Mouse (Mus musculus) cerebellum, postnatal 10 days (tissue): Measurements from ENCODE around the gene Iqcn.

Experiments
- DNase-seq, 2 experiments: peaks; one replicate each; pipeline ENCODE4 v3.0.0; 2021; ENCODE audit warnings: mixed read lengths in 2 of 2

Gene Iqcn

DNA sequence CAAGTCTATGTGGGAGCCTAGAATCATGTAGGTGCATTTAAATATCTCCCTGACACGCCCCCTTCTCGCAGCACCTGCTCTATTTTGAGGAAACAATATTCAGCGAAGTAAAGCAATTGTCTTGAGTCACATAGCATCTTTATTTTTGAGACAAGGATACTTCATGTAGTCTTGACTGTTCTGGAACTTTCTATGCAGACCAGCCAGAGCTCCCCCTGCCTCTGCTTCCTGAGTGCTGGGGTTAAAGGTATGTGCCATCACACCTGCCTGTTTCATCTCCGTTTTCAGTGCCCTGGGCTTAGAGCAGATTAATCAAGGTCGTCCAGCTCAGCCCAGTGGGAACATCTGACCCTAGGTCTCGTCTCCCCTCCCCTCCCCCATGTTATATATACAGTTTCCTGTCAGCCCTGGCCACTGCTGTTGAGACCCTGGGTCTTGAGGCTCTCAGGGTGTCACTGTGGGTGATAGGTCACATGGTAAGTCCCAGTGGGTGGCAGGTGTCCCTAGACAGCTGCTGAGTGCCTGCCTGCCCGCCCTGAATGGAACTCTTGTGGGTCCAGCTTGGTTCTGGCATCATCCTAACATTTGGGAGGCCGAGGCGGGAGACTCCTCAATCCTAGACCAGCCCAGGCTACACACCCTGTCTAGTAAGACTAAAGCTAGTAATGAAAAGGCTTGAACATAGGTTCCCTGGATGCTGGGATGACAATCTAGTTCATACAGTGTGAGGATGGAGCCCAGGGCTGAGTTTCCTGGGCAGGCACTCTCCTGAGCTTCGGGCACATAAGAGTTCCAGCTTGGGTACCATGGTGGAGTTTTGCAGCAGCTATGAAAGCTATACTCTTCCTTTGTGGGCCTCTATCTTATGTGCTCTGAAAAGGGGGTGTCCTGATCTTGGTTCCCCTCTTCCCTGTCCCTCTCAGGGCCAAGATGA is 1.9 kb upstream of the Iqcn start:
- peak in 1 of 2 experiments; percentile 33 for DNase-seq

DNA sequence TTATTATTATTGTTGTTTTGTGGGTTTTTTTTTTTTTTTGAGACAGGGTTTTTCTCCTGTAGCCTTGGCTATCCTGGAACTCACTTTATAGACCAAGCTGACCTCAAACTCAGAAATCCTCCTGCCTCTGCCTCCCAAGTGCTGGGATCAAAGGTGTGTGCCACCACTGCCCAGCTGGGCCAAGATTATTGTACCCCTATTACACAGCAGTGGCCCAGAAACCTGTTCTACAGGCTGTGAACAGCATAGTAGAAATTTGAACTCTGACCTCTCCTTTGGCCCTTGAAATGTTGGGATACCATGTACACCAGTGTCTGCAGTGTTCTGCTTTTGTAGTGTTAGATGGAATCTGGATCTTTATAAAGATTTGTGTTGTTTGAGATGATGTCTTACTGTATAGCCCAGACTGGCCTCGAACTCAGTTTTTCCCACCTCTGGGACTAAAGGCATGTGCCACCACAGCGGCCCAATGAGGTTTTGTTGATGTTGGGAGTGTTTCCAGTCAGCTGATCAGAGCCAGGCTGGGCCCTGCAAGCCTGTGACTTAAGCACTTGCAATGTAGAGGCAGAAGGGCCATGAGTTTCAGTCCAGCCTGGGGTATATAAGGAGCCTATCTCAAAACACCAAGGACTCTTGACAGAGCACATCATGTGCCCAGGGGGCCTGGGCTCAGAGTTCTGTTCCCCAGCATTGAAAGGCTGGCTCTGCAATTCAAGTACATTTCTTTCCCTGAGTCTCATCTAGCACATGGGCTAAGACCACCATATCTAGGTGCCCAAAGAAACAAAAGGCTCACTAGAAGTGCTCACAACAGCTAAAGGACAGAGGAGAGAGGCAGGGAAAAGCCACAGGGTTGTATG is 1.0 kb upstream of the Iqcn start:
- DNase-seq, result no peak

DNA sequence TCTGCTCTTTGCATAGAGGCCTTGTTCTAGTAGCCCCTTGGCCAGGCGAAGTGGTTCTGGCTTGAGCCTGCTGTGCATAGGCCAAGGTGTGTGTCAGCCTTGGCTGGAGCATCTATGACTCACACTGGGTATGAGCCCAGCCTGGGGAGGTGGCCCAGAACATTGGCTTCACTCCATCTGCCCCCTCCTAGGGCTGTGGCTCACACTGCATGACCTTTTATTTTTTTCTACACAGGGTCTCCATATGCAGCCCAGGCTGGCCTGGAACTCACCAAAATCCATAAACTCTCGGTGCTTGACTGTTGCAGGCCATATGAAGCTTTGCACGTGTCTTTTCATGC is 445 bp upstream of the Iqcn start:
- peak; percentile 90 to 92 for DNase-seq

DNA sequence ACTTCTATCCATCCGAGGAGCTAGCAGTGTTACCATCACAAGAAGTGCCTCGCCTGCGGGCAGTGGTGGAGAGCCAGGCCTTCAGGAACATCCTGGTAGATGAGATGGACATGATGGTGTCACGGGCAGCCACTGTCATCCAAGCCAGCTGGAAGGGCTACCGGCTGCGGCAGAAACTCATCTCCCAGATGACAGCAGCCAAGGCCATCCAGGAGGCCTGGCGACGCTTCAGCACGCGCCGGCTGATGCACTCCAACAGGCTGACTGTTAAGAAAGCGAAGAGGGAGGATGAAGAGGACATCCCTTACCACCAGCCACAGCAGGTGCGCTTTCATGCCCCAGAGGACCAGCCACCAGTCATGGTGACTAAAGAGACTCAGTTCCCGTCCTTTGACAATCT is 5.0 kb downstream of the Iqcn start:
- peak in 1 of 2 experiments; percentile 53 for DNase-seq

DNA sequence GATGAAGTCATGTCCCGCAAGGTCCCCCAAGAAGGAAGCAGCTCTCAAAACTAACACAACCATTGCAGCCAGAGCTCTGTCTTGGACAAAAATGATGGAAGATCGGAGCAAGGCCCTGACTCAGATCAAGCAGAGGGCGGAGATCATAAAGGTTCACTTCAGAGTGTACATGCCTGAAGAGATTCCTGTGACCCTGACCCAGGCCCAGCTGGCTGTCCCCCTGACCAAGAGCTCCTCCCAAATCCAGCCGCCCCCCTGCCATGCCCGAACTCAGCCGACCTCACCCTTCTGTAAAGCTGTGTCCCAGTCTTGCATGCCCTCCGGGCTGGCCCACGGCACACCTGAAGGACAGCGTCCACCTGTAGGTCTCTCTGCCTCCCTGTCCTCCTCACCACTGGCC is 6.5 kb downstream of the Iqcn start:
- no peak for DNase-seq

DNA sequence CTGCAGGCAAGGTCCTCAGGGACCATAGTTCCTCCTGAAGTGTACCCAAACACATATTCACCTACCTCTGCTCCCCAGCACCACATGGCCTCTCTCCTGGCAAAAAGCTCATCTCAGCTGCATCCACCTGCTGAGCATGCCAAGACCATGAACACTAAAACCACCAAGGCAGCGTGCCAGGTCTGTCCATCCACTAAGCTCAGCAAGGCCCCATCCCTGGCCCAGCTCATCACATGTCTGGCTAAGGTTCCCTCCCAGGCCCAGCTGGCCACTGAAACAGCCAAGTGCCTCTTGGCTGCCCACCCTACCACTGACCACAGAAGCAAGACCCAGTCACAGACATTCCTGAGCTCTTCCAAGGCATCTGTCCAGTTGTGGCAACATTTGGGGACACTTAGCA is 7.0 kb downstream of the Iqcn start:
- peak; percentile 76 to 85 for DNase-seq

DNA sequence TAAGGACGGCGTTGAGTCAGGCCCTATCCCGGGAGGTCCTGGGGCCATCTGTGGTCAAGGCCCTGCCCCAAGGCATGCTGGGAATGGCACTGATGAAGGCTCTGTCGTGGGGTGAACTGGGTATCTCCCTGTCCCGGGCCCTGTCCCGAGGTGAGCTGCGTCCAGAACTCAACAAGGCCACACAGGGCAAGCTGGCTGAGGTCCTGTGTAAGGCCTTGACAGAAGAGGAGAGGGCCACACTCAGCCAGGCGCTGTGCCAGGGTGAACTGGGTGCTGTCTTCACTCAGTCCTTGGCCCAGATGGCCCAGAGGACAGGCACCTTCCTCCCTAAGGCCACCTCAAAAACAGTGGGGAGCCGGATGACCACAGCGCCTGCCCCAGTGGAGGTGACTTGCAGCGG is 7.8 kb downstream of the Iqcn start:
- DNase-seq, result peak in 1 of 2 experiments; percentile 27

DNA sequence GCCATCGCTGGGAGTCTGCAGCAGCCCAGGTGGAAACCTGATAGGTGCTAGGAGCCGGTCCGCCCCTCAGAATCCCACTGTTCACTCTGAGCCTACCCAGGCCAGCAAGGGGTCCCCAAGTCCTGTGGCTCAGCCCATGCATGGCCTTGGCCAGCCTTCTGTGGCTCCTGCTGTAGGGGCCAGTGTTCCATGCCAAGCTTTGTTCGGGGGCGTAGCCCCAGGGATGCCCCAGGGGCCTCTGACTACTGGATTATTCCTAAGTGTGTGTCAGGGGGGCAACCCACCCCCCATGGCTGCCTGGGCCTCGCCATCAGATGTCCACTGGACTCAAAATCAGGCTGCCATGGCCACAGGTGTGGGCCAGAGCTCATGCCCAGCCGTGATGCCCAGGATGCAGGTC is 10.7 kb downstream of the Iqcn start:
- DNase-seq, result no peak

DNA sequence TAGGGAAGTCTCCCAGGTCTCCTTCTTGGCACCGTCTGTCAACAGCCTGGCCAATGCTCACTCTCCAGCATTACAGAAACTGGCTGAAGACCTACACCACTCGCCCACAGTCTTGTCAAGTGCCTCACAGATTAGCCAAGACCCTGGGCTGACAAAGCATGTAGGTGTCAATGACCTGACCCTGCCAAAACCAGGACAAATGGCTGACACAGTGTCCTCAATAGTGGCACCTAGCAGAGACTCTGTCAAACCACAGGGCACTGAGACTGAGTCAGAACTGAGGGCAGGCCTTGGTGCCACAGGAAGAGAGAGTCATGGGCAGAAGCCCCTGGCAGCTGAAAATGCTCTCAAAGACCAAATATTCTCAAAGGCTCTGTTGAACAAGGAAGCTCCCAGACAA is 11.8 kb downstream of the Iqcn start:
- no peak for DNase-seq

DNA sequence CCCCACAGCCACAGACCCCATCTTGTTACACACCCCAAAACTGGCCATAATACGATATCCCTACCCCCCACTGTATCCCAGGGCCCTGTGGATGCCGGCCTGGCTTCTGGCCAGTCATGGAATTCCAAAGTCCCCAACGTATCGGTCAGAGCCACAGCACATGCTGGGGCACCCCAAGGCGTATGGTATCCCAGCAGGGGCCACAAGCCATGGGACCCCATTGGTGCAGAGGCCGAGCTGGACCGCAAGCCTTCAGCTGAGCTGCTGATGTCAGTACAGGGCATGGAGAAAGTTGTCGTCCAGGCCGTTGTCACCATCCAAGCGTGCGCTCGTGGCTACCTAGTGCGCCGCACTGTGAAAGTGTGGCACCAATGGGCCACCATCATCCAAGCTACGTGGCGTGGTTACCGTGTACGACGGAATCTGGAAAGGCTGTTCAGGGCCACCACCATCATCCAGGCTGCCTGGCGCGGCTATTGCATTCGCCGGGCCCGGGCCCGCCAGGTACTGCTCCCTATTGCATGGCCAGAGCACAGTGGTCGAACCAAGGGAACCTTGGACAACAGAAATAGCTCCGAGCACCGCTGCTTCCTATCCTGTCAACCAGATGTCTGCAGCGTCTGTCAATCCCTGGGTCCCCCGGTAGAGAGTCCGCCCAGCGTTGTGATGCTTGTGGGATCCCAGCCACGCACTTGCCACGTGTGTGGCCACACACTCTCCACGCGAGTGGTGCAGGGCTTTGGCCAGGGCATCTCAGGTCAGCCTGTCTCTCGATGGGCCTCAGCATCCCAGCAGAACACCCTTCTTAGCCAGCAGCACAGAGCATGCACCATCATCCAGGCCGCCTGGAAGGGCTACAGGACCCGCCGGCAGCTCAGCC is 13.5 kb downstream of the Iqcn start:
- peak; percentile 10 to 18 for DNase-seq

DNA sequence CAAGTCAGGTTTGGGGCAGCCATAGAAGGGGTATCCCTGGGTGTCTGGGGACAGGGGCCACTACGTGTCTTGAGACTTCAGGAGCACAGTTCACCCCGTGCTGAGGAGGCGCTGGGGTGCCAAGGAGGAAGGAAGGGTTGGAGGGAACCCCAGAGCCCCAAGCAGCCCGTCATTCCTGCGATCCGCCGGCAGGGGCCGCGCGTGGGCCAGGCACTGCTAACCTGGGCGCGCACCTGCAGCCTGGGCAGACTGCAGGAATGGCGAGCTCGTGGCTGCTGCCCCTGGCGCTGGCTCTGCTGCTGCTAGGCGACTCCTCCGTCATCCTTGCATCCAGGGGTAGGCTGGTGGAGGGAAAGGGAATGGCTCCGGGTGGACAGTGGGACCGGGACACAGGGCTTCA is 15.0 kb downstream of the Iqcn start, which contains the start of gene Gm3336:
Gene Gm3336 (plus strand): TSS at position 247 of the 400 bp plus-strand sequence.
- DNase-seq, result peak; percentile 81 to 85

DNA sequence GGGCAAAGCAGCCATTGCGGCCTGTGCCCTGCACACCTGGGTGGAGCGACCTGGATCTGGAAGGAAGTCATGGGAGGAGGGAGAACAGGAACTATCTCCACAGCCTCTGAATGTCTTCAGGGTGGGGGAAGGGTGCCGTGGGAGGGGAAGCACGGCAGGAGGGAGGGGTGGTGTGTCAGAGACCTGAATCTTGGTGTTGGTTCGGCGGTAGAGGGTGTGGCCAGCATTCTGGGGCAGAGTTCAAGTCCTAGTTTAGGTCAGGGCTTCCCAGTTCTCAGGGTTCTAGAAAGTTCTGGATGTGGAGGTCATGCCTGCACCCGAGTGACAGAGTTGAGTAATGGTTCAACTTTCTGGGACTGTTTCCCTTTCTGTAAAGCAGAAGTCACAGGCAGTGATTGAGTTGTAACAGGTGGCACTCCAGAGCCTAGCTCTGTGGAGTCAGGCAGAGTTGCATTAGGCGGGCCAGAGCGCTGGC is 16.6 kb downstream of the Iqcn start:
- peak; percentile 19 to 23 for DNase-seq

DNA sequence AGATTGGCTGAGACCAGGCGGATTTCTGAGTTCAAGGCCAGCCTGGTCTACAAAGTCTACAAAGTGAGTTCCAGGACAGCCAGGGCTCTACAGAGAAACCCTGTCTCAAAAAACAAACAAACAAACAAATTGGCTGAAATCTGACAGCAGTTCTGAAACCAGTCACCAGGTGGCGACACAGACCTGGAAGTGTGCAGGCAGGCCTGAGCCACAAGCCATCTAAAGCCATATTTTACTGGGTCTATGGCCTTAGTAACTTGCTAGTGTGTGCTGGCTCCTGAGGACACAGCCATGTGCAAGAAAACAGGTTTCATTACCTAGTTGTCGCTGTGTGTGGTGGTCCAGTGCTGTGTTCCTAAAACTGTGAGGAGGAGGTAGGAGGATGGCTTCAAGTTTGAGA is 17.5 kb downstream of the Iqcn start:
- DNase-seq, result peak; percentile 88 to 94

DNA sequence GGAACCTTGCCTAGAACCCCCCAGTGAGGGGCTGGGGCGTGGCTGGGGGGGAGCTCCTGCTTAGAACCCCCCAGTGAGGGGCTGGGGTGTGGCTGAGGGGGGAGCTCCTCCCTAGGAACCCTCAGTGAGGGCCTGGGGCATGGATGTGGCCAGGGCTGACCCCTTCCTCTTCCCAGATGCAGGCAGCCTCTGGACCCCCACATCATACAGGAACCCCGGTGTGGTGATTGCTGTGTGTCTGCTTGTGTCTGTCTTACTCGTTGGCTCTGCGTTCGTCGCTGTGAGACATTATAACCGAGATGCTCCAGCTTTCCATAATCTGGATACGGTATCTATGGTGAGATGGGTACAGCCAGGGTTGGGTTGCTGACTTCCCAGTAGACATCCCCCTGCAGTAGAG is 18.3 kb downstream of the Iqcn start:
- DNase-seq, result peak in 1 of 2 experiments; percentile 16

DNA sequence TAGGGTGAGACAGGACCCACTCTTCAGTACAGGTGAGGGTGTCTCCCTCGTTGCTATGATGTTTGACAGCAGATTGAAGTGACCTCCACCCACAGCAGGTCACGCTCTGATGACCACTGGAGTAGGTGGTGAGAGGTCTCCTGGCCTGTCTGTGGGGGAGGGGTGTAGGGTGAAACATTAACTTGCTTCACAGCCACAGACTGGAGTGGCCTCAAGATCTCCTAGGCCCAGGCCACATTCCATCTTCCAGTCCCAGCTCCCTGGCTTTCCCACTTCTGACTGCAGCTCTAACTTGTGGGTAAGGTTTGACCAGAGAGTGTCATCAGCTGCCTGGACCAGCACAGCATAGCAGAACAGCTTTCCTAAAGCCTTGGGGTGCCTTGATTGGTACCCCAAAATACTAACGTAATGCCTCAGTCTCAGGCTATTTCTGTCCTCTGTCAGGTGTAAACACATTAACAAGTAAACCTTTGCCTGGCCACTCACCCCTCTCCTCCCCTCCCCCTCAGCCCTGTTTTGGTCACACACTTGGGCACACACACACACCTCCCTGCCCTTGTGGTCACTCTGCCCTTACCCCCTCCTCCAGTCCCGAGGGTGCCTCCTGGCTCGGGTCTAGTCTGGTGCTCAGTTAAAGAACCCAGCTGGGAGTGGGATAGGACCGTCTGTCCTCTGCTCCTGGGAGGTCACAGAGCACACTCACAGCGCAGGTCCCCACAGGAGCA is 20.4 kb downstream of the Iqcn start, which contains the start of gene Pde4c:
Gene Pde4c (plus strand): TSS at position 235 of the 725 bp plus-strand sequence.
- DNase-seq, result peak; percentile 3 to 5

DNA sequence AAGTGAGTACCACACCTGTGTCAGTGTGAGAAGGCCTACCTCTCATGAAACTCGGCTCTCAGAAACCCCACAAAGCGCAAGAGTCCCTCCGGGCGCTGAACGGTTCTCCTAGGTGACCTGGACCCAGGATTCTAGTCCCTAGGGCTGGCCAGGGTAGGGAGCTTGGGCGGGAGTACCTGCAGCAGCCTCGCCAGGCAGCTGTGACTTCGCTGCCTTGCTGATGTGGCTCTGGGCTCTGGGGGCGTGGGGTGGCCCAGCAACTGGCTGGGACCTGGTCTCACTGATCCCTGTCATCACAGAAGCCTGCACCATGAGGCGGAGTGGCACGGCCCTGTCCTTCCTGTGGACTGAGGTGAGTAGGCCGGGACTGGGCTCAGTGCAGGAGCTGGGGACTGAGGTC is 21.0 kb downstream of the Iqcn start:
- no peak for DNase-seq

DNA sequence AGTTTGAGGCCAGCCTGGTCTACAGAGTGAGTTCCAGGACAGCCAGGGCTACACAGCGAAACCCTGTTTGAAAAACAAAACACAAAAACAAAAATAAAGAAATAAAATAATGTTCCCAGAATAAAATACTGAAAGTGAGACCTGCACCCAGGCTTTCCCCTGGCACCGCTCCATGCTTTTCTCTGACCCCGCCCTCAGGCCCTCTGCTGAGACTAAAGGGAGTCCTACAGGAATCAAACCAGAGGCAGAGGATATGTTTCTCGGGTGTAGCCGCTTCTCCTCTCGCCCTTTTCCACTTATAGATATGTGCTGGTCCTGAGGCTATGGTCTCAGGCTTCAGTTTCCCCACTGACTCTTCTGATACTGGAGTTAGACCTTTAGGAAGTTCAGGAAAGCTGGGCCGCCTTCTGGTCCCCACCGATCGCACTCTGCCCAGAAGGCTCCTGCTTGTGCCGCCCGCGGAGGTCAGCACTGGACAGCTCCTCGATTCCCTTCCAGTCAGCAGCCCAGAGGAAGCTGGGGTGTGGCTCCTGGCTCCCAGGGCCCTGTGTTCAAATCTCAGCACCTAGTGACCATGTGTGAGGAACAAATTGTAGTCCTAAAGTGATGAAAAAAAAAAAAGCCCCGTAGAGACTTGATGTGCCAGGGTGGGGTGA is 22.7 kb downstream of the Iqcn start:
- DNase-seq, result peak in 1 of 2 experiments; percentile 29

DNA sequence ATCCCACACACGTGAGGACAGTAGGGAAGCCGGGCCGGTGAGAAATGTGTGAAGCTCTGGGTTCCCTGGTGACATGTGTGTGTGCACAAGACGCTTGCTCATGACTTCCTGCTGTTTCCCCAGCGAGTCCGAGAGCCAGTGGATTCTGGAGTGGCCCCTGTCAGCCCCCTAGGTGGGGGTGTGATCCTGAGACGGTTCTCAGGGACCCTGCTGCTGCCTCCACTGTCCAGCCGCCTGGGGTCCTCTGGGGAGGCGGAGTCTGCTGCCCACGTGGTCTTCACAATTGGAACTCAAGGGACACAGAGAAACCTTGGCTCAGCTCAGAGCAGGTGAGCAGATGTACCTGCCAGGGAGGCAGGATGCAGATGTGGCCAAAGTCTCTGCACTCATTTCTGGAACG is 23.5 kb downstream of the Iqcn start:
- no peak for DNase-seq

DNA sequence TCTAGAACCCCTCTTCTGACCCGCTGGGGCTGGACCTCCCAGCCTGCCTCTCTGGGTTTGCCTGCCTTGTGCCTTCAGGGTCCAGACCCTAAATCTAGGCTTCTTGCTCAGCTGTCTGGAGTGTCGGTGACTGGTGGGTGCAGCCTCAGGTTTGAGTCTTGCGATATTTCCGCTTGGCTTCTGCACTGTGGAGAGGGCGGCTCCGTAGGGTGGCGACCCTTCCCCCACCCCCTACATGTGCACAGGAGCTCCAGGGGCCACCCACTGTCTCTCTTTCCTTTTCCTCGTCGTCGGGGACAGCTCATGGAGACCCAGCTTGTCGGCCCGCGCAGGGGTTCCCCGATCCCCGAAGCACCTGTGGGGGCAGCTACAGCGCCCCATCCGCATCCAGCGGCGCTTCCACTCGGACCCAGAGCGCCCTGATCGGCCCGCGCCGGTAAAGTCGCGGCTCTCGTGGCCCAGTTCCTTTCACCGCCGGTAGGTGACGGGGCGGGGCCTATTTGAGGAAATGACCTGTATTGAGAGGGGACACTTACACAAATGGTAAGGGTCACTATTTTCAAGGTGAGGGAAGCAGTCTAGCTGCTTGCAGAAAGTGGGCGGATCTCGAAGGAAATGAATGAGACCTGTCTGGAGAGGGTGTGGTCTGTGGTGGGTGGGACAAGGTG is 26.7 kb downstream of the Iqcn start:
- DNase-seq, result no peak

DNA sequence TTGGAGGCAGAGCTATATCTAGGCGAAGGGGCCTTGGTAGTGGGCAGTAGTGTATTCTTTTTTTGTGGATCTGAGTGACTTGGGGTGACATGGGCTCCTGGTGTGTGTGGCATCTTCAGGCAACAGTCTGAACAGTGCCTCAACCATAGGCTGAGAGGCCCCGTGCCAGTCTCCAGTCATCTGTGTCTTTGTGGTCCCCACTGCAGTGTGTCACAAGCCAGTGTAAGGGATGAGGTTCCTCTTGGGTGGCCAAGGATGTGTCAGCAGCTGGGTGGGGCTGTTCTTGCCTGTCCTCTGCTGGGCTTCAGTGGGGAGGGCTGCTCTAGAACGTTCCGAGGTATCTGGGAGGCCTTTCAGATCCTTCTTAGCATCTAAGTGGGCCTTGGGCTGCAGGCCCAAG is 27.7 kb downstream of the Iqcn start:
- no peak for DNase-seq

DNA sequence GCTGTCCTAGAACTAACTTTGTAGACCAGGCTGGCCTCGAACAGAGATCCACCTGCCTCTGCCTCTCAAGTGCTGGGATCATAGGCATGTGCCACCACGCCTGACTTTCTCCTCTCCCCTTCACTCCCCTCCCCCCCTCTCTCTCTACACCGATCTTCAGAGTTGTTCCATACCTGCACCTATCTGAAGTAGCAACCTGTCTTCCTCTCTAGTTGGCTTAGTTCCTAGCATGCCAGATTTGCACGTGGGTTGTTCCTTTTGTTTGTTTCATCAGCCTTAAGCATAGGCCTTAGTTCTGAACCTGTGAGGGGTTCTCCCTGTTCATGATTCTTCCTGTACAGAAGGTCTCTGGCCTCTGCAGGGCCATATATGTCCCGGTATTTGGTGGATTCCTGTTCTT is 34.4 kb downstream of the Iqcn start:
- no peak for DNase-seq
